Mouse (Mus musculus) heart, postnatal 36 days (tissue): Measurements from ENCODE around the gene Sohlh2. TPM values are rescaled to one million over a fixed set of nuclear protein-coding genes. Genes with fewer than 3 reads are reported as not detected.
A peak's percentile ranks its signal among the peaks of the same experiment; 100 is the strongest.

ENCODE experiments used
- DNase-seq, 2 experiments: peaks; one replicate each; pipeline ENCODE4 v3.0.0; 2021 to 2022
- intact Hi-C: fragments of 180-260 bp; cut with DNase I; formaldehyde crosslinking; loops from one replicate; pipeline ENCODE4 v1.15.1; 2025
- total RNA-seq, 2 experiments: library from RNA; stranded (reverse); gene quantifications; 2 replicates each; pipeline ENCODE4 v1.2.3; 2021

Sohlh2 gene
- total RNA-seq = not detected

DNA sequence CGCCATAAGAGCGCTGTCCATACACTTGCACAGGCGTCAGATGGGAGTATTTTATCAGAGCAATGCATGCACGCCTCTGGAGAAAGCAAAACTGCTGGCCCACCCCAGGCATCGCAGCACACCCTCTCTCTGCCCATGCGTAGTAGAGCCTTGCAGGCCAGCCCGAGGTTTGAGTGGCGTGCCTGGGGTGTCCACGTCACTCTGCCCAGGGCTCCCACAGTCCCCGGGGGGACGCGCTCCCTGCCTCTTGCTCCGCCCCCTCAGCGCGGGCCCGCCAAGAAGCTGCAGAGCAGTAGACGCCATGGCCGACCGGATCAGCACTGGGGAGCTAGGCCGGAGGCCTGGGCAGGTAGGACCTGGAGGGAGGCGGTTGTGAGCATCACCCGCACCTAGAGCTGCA is at the start of gene Sohlh2:
Gene Sohlh2, plus strand, starts transcription at position 263 of the 400 bp plus-strand sequence.
- intact Hi-C loops = no loop called here
- no peak for DNase-seq

DNA sequence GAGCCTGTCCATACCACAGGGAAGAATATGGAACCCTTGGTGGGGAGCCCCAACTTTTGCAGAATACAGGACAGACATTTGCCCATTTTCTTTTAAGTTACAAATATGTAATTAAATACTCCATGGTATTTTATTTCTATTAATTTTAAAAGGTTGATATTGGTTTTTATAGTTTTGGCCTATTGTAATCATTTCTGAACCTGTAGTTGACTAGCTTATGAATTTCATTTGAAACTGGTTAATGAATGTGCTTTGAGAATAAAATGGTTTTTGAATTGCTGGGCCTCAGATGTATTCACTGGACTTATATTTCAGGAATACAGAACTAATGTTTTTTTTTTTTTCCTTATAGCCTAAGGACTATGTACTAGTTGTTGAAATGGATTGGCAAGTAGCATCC is 44.8 kb upstream of the Sohlh2 start, which contains the start of gene Ccdc169:
Gene Ccdc169, plus strand, starts transcription at position 301 of the 400 bp plus-strand sequence.
- intact Hi-C loops = no loop called here

DNA sequence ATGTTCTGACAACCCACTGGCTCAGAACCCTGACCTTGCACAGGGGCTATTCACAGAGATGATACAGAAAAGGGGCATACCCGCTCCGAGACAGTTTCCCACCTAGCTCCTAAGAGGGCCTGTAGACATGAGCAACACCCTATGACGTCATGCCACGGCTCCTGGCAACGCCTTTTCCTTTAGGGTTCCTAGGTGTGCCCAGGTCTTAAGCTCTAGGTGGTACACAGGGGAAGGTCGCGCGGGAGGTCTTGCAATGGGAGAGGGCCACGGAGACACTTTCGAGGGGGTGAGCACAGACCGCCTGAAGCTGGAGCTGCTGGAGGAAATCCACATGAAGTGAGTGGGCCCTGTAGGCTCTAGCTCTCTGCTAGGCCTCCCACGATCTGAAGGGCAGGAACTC is 42.0 kb upstream of the Sohlh2 start:
- no peak for DNase-seq
- intact Hi-C loops = no loop called here

More for the DNA sequence above, 44.8 kb upstream of the Sohlh2 start, which contains the start of gene Ccdc169:
- DNase-seq = no peak

DNA sequence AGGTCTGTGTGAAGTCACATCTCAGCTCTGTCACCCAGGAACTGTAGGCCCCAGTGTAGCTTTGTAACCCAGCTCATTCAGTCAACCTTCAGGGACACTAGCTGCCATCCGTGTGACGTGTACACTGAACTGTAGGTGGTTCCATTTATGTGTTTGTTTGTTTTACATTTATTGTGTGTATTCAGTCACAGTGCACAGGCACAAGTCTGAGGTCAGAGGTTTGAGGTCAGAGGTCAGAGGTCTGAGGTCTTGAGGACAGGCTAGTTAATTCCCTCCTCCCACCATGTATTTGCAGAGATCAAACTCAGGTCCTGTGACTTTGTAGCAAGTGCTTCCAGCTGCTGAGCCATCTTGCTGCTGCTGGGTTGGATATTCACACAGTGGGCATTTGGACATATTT is 40.4 kb upstream of the Sohlh2 start:
- DNase-seq = no peak
- intact Hi-C loops = no loop called here

DNA sequence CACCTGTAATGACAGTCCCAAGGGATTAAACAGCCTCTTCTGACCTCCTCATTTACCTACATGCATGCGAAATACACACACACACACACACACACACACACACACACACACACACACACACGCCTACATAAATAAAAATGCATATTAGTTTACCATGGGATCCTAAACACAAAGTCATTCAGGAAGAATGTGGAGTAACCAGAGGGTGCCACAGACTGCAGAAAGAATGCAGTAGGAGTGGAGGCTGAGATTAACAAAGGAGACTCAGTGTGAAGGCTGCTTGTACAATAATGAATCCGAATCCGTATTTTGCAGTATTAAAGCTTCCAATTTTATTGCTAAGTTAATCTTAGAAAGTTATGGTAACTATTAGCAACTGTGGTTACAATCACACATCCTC is 36.9 kb upstream of the Sohlh2 start:
- DNase-seq = no peak
- intact Hi-C loops = no loop called here

DNA sequence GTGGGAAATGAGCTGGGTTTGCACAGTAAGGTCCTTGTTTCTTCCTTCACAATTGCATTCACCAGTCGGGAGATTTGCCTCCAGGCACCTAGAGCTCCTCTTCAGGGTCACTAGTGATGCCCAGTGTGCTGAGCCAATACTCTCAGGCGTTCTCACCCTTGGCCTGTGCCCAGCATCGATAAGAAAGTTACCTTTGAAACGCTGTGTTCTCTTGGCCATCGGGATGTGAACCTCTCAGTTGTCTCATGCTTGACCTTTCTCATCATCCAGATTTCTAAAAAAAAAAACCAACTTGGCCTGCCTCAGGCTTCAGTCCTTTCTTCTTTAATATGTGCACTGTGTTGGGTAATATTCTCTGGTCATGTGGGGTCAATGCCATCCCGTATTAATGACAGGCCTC is 35.4 kb upstream of the Sohlh2 start:
- intact Hi-C loops = no loop called here
- no peak for DNase-seq

DNA sequence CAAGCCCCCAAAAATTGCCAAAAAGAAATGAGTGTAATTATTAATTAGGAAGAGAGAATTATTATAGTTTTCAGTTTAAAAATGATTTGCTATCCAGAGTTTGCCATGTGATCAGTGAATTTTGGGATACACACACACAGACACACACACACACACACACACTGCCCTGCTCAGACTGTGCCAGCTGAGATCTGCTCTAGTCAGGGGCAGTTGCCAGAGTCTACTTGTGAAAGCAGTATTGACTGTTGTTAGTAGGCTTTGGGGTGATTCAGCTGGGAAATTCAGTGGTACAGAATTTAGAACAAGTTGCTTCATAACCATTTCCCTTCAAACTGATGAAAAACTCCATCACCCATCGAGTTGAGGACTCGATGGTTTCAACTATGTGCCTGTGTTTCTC is 34.7 kb upstream of the Sohlh2 start:
- DNase-seq = no peak
- intact Hi-C loops = no loop called here

DNA sequence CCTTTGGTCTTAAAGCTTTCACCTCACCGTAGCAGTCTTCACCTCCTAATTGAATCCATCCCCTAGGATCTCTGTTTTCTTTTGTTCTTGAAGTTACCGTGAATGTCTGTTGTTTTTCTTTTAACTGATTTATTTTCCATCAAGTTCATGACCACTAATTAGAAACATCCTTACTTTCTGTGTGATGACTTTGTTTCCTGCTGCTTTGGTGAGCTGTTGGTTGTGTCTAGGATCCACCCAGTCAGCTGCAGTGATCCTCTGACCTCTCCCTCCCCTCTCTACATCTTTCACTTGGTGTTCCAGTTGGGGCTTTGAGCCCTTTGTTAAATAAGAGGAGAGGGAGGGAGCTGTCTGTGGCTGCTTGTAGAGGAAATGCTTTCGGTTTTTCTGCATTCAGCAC is 33.7 kb upstream of the Sohlh2 start:
- DNase-seq = no peak
- intact Hi-C loops = no loop called here

DNA sequence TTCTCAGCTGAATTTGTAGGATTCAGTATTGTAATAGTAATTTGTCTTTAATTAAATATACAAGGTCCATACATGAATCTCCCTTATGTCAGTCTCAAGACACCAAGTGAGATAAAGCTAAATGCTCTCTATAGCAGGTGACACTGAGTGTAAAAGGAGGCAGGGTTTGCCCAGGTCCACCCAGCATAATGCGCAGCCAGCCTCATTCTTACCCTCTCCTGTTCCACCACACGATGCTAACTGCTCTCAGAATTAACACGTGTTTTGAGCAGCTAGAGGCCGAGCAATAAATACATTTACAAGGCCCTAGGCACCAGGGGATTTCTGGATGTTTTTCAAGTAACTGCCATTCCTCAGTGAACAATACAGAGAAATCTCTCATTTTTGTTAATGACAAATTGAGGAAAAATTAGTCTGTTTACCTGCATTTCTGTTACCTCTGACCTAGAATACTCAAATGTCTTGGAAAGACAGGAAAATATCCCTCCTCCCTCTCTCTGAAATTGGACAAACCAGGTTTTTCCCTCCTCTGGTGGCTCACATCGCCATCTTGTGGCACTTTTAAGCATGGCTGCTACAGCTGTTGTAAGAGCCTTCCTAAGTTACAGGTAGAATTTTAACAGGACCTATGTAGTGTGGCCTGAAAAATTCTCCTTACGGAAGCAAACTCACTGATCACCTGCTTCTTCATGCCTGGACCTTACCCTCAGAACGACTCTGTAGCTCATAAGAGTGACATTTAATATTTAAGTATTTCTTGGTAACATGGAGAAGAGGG is 30.0 kb upstream of the Sohlh2 start:
- DNase-seq = peak; percentile 37 to 68
- intact Hi-C loops = loop anchor here (1.0 to 5.0 kb wide), 2 partner anchors 72 to 90 kb away; partner anchors contain the start of gene Dclk1

DNA sequence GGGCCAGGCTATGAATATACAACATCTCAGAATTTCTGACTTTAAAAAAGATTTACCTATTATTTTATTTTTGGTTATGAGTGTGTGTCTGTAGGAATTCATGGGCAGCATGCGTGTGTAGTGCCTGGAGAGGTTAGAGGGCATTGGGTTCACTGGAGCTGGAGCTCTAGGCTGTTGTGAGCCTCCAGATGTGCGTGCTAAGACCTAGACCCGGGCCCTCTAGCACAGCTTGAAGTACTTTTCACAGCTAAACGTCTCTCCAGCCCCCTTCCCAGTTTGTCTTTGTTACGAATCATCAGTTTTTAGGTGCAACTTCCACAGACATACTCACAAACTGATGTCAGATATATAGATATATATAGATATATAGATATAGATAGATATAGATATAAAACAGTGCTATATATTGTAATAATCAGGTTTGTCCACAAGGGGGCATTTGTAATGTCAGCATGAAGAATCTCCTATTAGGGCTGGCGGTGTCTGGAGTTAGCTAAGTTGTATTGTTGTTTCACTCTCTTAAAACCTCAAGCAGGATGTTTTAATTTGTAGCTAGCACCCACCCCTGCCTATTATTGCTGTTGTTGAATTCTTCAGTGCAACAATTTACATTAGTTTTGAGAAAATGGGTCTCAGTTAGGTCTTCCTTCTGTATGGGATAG is 29.0 kb upstream of the Sohlh2 start:
- DNase-seq = no peak
- intact Hi-C loops = loop anchor here (1.0 to 5.0 kb wide), 3 partner anchors 73 to 201 kb away; partner anchors contain the start of gene Dclk1

DNA sequence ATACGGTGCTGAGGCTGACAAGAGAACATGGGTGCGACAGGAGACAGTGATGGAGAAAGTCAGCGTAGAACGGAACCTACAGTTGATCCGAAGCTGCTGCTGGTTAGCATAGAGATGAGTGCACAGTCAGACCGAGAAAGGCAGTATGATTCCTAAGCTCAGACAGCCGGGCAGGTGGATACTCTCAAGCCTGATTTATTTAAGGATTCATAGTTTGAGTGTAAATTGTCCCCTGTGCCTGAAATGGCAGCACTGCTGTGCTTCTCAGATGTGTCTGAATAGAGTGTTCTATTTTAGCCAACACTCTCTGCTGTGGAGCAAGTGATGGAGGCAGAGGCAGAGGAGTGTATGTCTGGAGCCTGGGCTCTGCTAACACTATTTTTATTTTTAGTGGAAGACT is 27.7 kb upstream of the Sohlh2 start:
- DNase-seq = no peak
- intact Hi-C loops = loop anchor here (5.0 kb wide), 1 partner anchor 88 kb away; the partner anchor contains the start of gene Dclk1

DNA sequence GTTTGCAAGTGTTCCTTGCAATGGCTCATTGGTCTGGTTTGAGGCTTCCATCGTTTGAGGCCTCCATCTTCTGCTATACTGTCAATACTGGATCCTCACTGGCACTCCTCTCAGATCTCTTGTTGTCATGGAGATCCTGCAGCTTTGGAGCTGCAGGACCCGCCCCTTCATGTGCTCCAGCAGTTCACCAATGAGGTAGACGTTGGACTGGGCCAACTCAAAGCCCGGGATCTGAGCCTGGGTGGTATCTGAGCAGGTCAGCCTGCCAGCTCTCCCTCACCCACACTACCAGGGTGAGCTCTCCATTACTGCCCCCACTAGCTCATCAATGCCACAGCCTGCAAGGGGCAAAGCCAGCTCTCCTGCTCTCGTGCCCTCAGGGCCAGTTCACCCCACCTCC is 24.4 kb upstream of the Sohlh2 start:
- no peak for DNase-seq
- intact Hi-C loops = no loop called here

DNA sequence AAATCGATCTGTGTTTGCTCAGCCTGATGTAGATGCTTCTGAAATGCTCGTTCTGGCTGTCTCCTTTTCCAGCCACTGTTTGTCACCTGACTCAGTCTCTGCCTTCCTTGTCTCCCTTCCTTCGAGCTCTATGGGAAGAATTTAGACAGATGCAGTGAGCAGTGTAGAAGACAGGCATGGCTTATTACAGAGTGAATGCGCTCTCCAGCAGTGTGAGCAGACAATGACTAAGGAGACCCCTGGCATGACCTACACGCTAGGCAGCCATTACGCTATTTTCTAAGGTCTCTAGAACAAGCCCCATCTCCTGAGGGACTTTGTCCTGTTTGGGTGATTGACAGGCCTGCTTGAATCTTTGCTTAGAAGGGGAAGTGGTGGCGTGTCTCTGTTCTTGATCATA is 20.7 kb upstream of the Sohlh2 start:
- intact Hi-C loops = no loop called here
- no peak for DNase-seq

DNA sequence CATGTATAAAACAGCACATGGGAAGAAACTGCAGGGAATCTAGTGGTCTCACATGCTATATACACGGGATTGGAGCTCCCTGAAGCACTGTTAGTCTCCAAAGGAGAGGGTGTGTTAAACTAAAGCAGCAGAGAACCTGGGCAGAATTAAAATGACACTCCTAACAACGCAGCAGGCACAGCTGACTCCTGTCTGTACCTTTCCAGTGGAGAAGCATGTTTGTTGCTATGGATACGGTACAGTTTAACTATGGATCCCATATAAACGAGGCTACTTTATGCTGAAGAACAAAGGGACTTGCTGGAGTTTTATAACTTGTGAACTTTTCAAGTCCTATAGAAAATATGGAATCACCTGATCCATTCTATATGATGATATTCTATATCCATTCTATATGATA is 18.3 kb upstream of the Sohlh2 start:
- intact Hi-C loops = no loop called here

DNA sequence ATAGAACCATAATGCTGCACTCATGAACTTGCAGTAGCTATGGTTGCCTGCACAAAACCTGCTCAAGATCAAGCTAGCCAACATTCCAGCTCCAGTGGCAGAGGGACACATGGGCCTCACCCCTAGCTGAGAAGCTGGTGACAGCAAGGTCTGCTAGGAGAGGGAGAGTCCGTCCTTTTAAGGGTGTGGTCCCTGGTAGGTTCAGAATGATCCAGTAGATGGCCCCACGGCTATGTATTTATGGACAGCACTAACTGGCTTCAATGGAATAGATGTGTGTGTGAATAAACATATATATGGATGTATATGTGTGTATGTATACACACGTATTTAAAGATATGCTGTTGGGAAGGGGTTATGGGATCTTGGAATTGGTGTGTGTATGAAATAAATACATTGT is 9.3 kb upstream of the Sohlh2 start:
- DNase-seq = no peak
- intact Hi-C loops = no loop called here

More for the DNA sequence above, 18.3 kb upstream of the Sohlh2 start:
- no peak for DNase-seq

DNA sequence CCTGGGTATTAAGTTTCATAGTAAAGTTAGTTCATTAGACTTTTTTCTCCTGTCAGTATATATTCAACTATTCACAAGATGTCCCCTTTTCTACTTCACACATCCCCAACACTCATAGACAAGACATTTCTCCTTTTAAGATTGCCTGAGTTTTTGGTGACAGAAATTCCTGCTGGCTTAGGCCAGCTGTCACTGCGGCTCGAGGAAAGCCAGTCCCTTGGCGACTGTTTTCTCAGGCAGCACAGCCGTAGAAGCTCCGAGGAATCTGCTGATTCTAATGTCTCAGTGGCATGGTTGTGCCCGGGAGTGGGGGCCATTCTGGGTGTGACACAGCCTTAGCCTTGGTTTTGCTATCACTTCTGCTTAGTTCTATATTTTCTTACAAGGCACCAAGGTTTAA is 4.6 kb upstream of the Sohlh2 start:
- intact Hi-C loops = no loop called here
- DNase-seq = no peak

DNA sequence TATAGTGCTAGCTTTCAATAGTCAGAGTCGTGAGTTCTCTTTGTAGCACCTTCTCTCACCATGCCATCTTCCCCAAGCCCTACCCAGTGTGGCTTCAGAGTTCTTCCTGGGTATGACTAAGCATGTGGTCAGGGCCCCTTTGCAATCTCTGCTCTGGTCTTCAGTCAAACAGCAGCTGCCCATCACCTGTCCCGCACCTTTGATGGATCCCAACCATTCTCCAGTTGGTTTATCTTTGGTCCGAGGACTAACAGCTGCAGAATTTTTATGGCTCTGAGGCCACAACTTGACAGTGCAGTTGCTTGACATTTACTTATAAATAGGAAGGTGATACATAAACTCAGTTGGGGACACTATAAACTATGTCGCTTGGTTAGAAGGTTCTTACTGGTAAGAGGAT is 9.8 kb downstream of the Sohlh2 start:
- intact Hi-C loops = loop anchor here (5.0 kb wide), 1 partner anchor 51 kb away; the partner anchor contains the start of gene Dclk1

DNA sequence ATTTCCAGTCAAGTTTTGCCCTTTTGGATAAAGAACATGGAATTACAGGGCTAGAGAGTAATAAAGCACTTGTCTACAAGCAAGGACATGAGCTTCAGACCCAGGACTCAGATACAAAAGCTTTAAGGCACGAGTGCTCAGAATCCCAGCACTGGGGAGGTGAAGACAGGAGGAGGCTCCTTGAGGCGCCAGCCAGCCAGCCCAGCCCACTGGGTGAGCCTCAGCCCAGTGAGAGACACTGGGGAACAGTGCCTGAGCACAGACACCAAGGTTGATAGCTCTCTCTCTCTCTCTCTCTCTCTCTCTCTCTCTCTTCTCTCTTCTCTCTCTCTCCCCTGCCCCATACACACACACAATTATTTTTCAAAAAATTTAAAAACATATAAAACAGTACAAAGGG is 11.5 kb downstream of the Sohlh2 start:
- no peak for DNase-seq
- intact Hi-C loops = loop anchor here (5.0 kb wide), 1 partner anchor 49 kb away; the partner anchor contains the start of gene Dclk1

More for the DNA sequence above, 9.8 kb downstream of the Sohlh2 start:
- DNase-seq = no peak

DNA sequence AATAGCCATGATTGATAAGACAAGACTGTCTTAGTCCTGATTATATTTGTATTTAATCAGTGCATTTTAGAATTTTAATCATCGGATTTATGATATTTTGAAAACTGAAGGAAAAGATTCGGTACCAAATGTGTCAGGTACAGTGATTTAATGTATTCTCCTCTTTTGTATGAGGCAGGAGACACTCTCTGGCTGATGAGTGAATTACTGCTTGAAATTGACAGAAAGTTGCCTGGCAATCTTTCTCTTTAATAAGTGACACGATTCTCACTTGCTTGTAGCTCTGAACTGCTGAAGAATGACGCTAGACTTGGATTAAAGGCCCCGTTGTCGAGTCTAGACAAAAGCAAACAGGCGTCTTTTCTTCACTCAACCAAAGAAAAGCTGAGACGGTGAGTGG is 13.0 kb downstream of the Sohlh2 start:
- intact Hi-C loops = loop anchor here (5.0 kb wide), 1 partner anchor 48 kb away; the partner anchor contains the start of gene Dclk1

DNA sequence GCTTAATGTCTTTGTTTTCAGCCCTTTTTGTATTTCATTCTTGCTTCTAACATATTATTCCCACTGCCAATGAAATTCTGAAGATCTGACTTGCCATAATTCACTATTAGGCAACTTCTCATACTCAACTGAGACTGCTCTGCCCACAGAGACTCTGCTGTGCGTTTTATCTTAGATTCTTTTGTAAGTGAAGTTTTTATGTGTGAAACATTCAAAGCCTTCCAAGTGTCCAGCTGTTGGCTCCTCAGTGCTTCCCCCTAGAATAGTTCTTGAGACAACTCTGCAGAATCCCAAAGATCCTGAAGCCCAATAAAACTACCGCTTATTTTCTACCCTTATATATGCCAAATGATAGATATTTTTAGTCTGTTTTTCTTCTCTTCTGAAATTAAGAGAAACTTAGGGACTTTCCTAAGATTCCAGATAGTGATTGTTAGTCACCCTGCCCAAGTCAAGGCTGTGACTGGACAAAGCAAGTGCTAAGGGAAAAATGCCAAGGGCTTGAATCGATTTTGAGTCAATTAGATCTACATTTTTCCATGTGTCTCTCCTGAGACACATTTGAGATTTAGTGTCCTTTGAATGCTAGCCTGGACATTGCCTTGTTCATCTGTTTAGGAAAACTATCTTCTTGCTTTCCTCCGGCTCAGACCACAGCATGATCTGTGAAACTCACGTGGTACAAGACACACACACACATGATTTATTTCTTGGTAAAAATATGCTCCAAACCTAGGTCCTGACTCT is 13.9 kb downstream of the Sohlh2 start:
- intact Hi-C loops = no loop called here
- peak in 1 of 2 experiments; percentile 15 for DNase-seq

More for the DNA sequence above, 13.0 kb downstream of the Sohlh2 start:
- no peak for DNase-seq

DNA sequence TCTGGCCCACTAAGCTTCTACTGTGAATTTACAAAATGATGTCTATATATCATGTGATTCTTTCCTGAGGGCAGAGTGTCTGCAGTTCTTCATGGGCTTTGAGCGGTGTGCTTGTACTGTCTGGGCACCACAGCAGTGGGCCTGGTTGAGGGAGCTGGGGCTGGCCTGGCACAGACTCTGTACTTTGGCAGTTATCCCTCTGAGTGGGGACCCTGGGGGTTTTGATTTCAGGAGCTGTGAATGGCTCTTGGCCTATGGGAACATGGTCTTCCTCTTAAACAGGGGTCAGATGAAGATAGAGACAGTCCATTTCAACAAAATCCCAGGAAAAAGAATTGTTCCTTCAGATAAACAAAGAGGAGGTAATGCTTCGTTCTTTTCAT is 14.5 kb downstream of the Sohlh2 start:
- intact Hi-C loops = no loop called here
- no peak for DNase-seq
